Comparison of ENCODE assay signal across 8 mouse cellular contexts in the genomic region with DNA sequence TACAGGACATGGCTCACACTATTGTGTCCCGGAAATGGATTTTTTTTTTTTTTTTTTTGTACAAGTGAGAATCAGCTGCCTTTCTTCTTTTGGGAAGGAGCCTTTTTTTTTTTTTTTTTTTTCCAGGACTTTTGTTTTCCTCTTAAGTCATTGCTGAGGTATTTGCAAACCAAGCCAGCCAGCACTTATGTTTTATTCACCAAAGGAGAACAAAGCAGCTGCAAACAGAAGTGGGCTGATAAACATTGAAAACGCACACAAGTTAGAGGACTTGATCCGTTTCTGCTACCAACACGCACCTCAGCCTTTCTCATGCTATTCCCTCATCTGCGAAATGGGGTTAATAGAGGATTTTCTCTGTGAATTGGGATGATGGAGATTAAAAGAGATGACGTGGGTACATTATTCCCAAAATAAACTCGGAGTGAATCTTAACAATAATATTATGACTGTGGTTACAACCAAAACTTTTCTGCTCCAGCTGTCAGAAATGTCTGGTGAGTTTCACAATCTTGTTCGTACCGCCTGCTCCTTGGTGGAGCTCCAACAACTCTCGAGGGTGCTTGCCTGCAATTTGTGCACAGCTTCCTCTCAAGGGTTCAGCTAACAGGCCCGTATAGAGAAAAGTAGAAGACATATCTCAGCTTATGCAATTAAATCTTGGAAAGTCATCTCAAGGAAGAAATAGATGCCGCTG. TPM values are rescaled to one million over a fixed set of nuclear protein-coding genes. Genes with fewer than 3 reads are reported as not detected.
DNase-seq lines count a peak whose midpoint lies in the region; ATAC-seq and TF ChIP-seq lines count a peak whose summit lies in the region.

No protein-coding gene starts in this region.

- H3K4me1 ChIP-seq in thymus, adult 2 months (replicated peaks; ENCODE audit: control insufficient read depth, insufficient read depth, low read length) = peaks cover 5% of the 10 kb centered on the region
- H3K4me1 ChIP-seq in embryonic facial prominence, embryonic 15.5 days = peaks cover 34% of the 10 kb centered on the region; the same call in 1 of the 2 replicates
- peaks cover 11% of the 10 kb centered on the region for H3K4me1 ChIP-seq in heart, embryonic 16.5 days (ENCODE audit: control insufficient read depth, insufficient read depth, low read length)
- no peaks in the 10 kb centered on the region; the same call in 1 of the 2 replicates for H3K4me1 ChIP-seq in stomach, postnatal 0 days (replicated peaks; ENCODE audit: control insufficient read depth, insufficient read depth)

- H3K27me3 ChIP-seq in thymus, adult 2 months (ENCODE audit: control insufficient read depth, insufficient read depth, low read length) = no peaks in the 10 kb centered on the region
- no peaks in the 10 kb centered on the region for H3K27me3 ChIP-seq in embryonic facial prominence, embryonic 15.5 days
- H3K27me3 ChIP-seq in heart, embryonic 16.5 days (ENCODE audit: control insufficient read depth, insufficient read depth, low read length) = no peaks in the 10 kb centered on the region
- H3K27me3 ChIP-seq in stomach, postnatal 0 days (ENCODE audit: control insufficient read depth, insufficient read depth, low read length) = no peaks in the 10 kb centered on the region

- TF ChIP-seq EP300 in stomach, postnatal 0 days (optimal IDR thresholded peaks at IDR 0.05) = no peak

- no peaks in the 10 kb centered on the region for H3K36me3 ChIP-seq in thymus, adult 2 months (ENCODE audit: control insufficient read depth, insufficient read depth, low read length)
- no peaks in the 10 kb centered on the region for H3K36me3 ChIP-seq in embryonic facial prominence, embryonic 15.5 days
- no peaks in the 10 kb centered on the region for H3K36me3 ChIP-seq in heart, embryonic 16.5 days (ENCODE audit: control insufficient read depth, insufficient read depth)
- no peaks in the 10 kb centered on the region for H3K36me3 ChIP-seq in stomach, postnatal 0 days (ENCODE audit: control insufficient read depth, insufficient read depth, low read length)

- no peaks in the 10 kb centered on the region for H3K9me3 ChIP-seq in embryonic facial prominence, embryonic 15.5 days (replicated peaks)
- H3K9me3 ChIP-seq in heart, embryonic 16.5 days (replicated peaks; ENCODE audit: control insufficient read depth, low read length) = 0 out of 2 replicates have a peak, but pooled peaks cover 2% of the 10 kb centered on the region
- no peaks in the 10 kb centered on the region for H3K9me3 ChIP-seq in stomach, postnatal 0 days (ENCODE audit: control insufficient read depth, low read length)

- ATAC-seq in embryonic facial prominence, embryonic 15.5 days (ENCODE audit: insufficient number of reproducible peaks, low FRiP score, low TSS enrichment, low read depth) = no peak
- ATAC-seq in heart, embryonic 16.5 days (replicated peaks; ENCODE audit: extremely low read depth, insufficient read depth, low FRiP score) = no peak
- peak; percentile 70 for ATAC-seq in megakaryocyte, adult 5-6 weeks (ENCODE audit: poor library complexity, severe bottlenecking)
- ATAC-seq in stomach, postnatal 0 days (ENCODE audit: low FRiP score, low TSS enrichment) = no peak

- peak; percentile 21 for DNase-seq in thymus, adult 2 months
- no peak for DNase-seq in thymus, postnatal 25 days
- DNase-seq in kidney, postnatal 10 days = peak; percentile 53
- peak; percentile 38 for DNase-seq in stomach, postnatal 0 days (ENCODE audit: low spot score)
- DNase-seq in Muller cell, postnatal 12 days (ENCODE audit: inconsistent ontology term) = no peak

- no peak for TF ChIP-seq CTCF in thymus, adult 2 months (IDR thresholded peaks at IDR 0.05; ENCODE audit: borderline replicate concordance, control insufficient read depth, extremely low read depth, insufficient read depth, low read length, poor library complexity)
- TF ChIP-seq CTCF in stomach, postnatal 0 days (IDR thresholded peaks at IDR 0.05; ENCODE audit: low read depth) = no peak

- TF ChIP-seq POLR2A in thymus, adult 2 months (IDR thresholded peaks at IDR 0.05; ENCODE audit: control insufficient read depth, extremely low read depth, insufficient read depth, low read length, poor library complexity) = no peak

- WGBS in thymus, adult 2 months = 32% methylated on average over 12 of the region's 12 CpGs
- WGBS in embryonic facial prominence, embryonic 15.5 days = 12% methylated on average over 12 of the region's 12 CpGs
- 16% methylated on average over 12 of the region's 12 CpGs for WGBS in heart, embryonic 16.5 days
- WGBS in stomach, postnatal 0 days = 5% methylated on average over 12 of the region's 12 CpGs

- peak overlapping the region; percentile 51; the same call in 1 of the 2 replicates for H3K4me3 ChIP-seq in thymus, adult 2 months (ENCODE audit: control insufficient read depth, insufficient read depth, low read length)
- H3K4me3 ChIP-seq in embryonic facial prominence, embryonic 15.5 days (replicated peaks) = peak overlapping the region; percentile 96
- H3K4me3 ChIP-seq in heart, embryonic 16.5 days (ENCODE audit: low read length) = peak overlapping the region; percentile 94
- peak overlapping the region; percentile 96 for H3K4me3 ChIP-seq in stomach, postnatal 0 days (ENCODE audit: low read depth, low read length)

- peak overlapping the region; percentile 96 for H3K4me2 ChIP-seq in embryonic facial prominence, embryonic 15.5 days (replicated peaks)
- H3K4me2 ChIP-seq in heart, embryonic 16.5 days (ENCODE audit: low read depth, low read length) = peak overlapping the region; percentile 98
- peak overlapping the region; percentile 97 for H3K4me2 ChIP-seq in stomach, postnatal 0 days (replicated peaks; ENCODE audit: low read depth)

- peak overlapping the region; percentile 83 for H3K9ac ChIP-seq in embryonic facial prominence, embryonic 15.5 days
- H3K9ac ChIP-seq in heart, embryonic 16.5 days (ENCODE audit: low read length) = peak overlapping the region; percentile 92
- peak overlapping the region; percentile 96; the same call in 1 of the 2 replicates for H3K9ac ChIP-seq in stomach, postnatal 0 days (ENCODE audit: low read length)

- H3K27ac ChIP-seq in thymus, adult 2 months (ENCODE audit: control insufficient read depth, insufficient read depth, low read length) = no peak overlapping the region
- H3K27ac ChIP-seq in embryonic facial prominence, embryonic 15.5 days (replicated peaks) = peak overlapping the region; percentile 99
- H3K27ac ChIP-seq in heart, embryonic 16.5 days (ENCODE audit: low read length) = peak overlapping the region; percentile 87
- H3K27ac ChIP-seq in stomach, postnatal 0 days (replicated peaks) = peak overlapping the region; percentile 97

RNA-seq across cellular contexts. Expression of gene Atrnl1, which starts 1.3 kb away (rescaled TPM):
- 8.2 and 8.4 TPM in 2 replicates for polyA plus RNA-seq in thymus, adult 2 months (2012; rRNA removed)
- 7.1 and 8.0 TPM in 2 replicates for polyA plus RNA-seq in embryonic facial prominence, embryonic 15.5 days (2015; fragmentation: Nextera tagmentation; extraction: Ambion mirVana)
- polyA plus RNA-seq in heart, embryonic 16.5 days (2015; fragmentation: Nextera tagmentation; extraction: Ambion mirVana) = 2.6 and 3.0 TPM in 2 replicates
- 29.6 and 30.8 TPM in 2 replicates for total RNA-seq in megakaryocyte, adult 5-6 weeks (2015)
- total RNA-seq in megakaryocyte, adult 5-6 weeks (2017) = 39.2 and 47.4 TPM in 2 replicates
- 3.9 and 4.2 TPM in 2 replicates for polyA plus RNA-seq in stomach, postnatal 0 days (2015; fragmentation: Nextera tagmentation; extraction: Ambion mirVana)

Comparison
In these comparisons a context has a peak if more than half of its experiments do, and no peak if none do; other contexts are left out.
1. DNase-seq: peak in thymus, adult 2 months (single experiment), kidney, postnatal 10 days (single experiment) and stomach, postnatal 0 days (single experiment); none in thymus, postnatal 25 days (single experiment) and Muller cell, postnatal 12 days (single experiment).
2. Peak in every context shown above with its lines, with median percentiles within 50 percentile points of each other: H3K4me3 ChIP-seq, H3K4me2 ChIP-seq and H3K9ac ChIP-seq.